Mouse (Mus musculus): ENCODE measurements around the gene Aph1a. TPM values are rescaled to one million over a fixed set of nuclear protein-coding genes. Genes with fewer than 3 reads are reported as not detected.

Gene Aph1a
- polyA plus RNA-seq, 1 experiment from 2014 or later: 32.6 TPM

- Histone ChIP-seq H3K27ac (peak overlapping the region; percentile 70), H3K9ac (replicated peaks) (peak overlapping the region; percentile 52; the same call in 1 of the 2 replicates), H3K4me3 (replicated peaks) (peak overlapping the region; percentile 90), H3K4me1 (replicated peaks) (peaks cover 31% of the 10 kb centered on the region), H3K27me3 (no peaks in the 10 kb centered on the region), H3K36me3 (peaks cover under 1% of the 10 kb centered on the region), H3K9me3 (no peaks in the 10 kb centered on the region), H3K4me2 (replicated peaks) (peak overlapping the region; percentile 58)
- ATAC-seq: no peak
- 76% methylated on average over 6 of the region's 6 CpGs for WGBS
Measured at GRCm38 (mm10) chr3:95928261-95928657, 34.5 kb downstream of the Aph1a start.

GRCm38 (mm10) chr3:95928658-95929503, 35.1 kb downstream of the Aph1a start, which contains the start of gene Anp32e:
Gene Anp32e (plus strand): TSS chr3:95929246.
- peak within 1 kb of the TSS; percentile 73 for H3K4me2 ChIP-seq (replicated peaks)
- no peaks in the 10 kb centered on the region for H3K27me3 ChIP-seq
- under 1% methylated on average over 49 of the region's 49 CpGs for WGBS
- peaks cover 7% of the 10 kb centered on the region for H3K36me3 ChIP-seq
- no peaks in the 10 kb centered on the region for H3K9me3 ChIP-seq
- peaks cover 32% of the 10 kb centered on the region for H3K4me1 ChIP-seq (replicated peaks)
- H3K4me3 ChIP-seq (replicated peaks): peak within 1 kb of the TSS; percentile 90
- peak within 1 kb of the TSS; percentile 83 for H3K27ac ChIP-seq
- peak; percentile 100 for ATAC-seq
- H3K9ac ChIP-seq (replicated peaks): peak within 1 kb of the TSS; percentile 89

- Histone ChIP-seq H3K36me3 (peaks cover 16% of the 10 kb centered on the region), H3K27me3 (no peaks in the 10 kb centered on the region), H3K4me3 (replicated peaks) (peak overlapping the region; percentile 90), H3K4me2 (replicated peaks) (peak overlapping the region; percentile 73), H3K4me1 (replicated peaks) (peaks cover 32% of the 10 kb centered on the region), H3K9ac (replicated peaks) (peak overlapping the region; percentile 89), H3K27ac (peak overlapping the region; percentile 83), H3K9me3 (no peaks in the 10 kb centered on the region)
- peak; percentile 4; the same call in 1 of the 2 replicates for ATAC-seq
- WGBS: under 1% methylated on average over 105 of the region's 105 CpGs
Measured at GRCm38 (mm10) chr3:95929581-95930470, 36.1 kb downstream of the Aph1a start.

- peaks cover 32% of the 10 kb centered on the region for H3K4me1 ChIP-seq (replicated peaks)
- peak overlapping the region; percentile 73 for H3K4me2 ChIP-seq (replicated peaks)
- no peak for ATAC-seq
- H3K36me3 ChIP-seq: peaks cover 22% of the 10 kb centered on the region
- H3K9ac ChIP-seq (replicated peaks): peak overlapping the region; percentile 89
- WGBS: 5% methylated on average over 5 of the region's 5 CpGs
- H3K27ac ChIP-seq: 0 out of 2 replicates have a peak overlapping the region, but pooled peaks have one; percentile 83
- H3K9me3 ChIP-seq: no peaks in the 10 kb centered on the region
- no peaks in the 10 kb centered on the region for H3K27me3 ChIP-seq
- peak overlapping the region; percentile 90 for H3K4me3 ChIP-seq (replicated peaks)
Measured at GRCm38 (mm10) chr3:95930471-95930789, 36.7 kb downstream of the Aph1a start.

- WGBS: 97% methylated on average over 1 of the region's 1 CpGs
- H3K36me3 ChIP-seq: peaks cover 27% of the 10 kb centered on the region
- H3K4me1 ChIP-seq (replicated peaks): peaks cover 32% of the 10 kb centered on the region
- H3K9me3 ChIP-seq: no peaks in the 10 kb centered on the region
- ATAC-seq: no peak
- H3K4me3 ChIP-seq (replicated peaks): no peak overlapping the region
- no peak overlapping the region for H3K9ac ChIP-seq (replicated peaks)
- H3K4me2 ChIP-seq (replicated peaks): peak overlapping the region; percentile 25; the same call in 1 of the 2 replicates
- no peaks in the 10 kb centered on the region for H3K27me3 ChIP-seq
- H3K27ac ChIP-seq: no peak overlapping the region
Measured at GRCm38 (mm10) chr3:95931471-95931870, 37.7 kb downstream of the Aph1a start.

- ATAC-seq: no peak
- Histone ChIP-seq H3K9ac (replicated peaks) (0 out of 2 replicates have a peak overlapping the region, but pooled peaks have one; percentile 4), H3K4me2 (replicated peaks) (no peak overlapping the region), H3K27me3 (no peaks in the 10 kb centered on the region), H3K36me3 (peaks cover 33% of the 10 kb centered on the region), H3K4me3 (replicated peaks) (no peak overlapping the region), H3K4me1 (replicated peaks) (peaks cover 32% of the 10 kb centered on the region), H3K27ac (no peak overlapping the region), H3K9me3 (no peaks in the 10 kb centered on the region)
- WGBS: 75% methylated on average over 1 of the region's 1 CpGs
Measured at GRCm38 (mm10) chr3:95932157-95932556, 38.4 kb downstream of the Aph1a start.

- Histone ChIP-seq H3K27ac (no peak overlapping the region), H3K4me1 (replicated peaks) (peaks cover 32% of the 10 kb centered on the region), H3K9ac (replicated peaks) (no peak overlapping the region), H3K4me2 (replicated peaks) (no peak overlapping the region), H3K36me3 (peaks cover 37% of the 10 kb centered on the region), H3K27me3 (no peaks in the 10 kb centered on the region), H3K4me3 (replicated peaks) (no peak overlapping the region), H3K9me3 (no peaks in the 10 kb centered on the region)
- 91% methylated on average over 7 of the region's 7 CpGs for WGBS
- ATAC-seq: no peak
Measured at GRCm38 (mm10) chr3:95932566-95932965, 38.8 kb downstream of the Aph1a start.

GRCm38 (mm10) chr3:95933111-95933750, 39.5 kb downstream of the Aph1a start:
- no peak overlapping the region for H3K27ac ChIP-seq
- H3K4me1 ChIP-seq (replicated peaks): peaks cover 32% of the 10 kb centered on the region
- H3K27me3 ChIP-seq: no peaks in the 10 kb centered on the region
- H3K9me3 ChIP-seq: no peaks in the 10 kb centered on the region
- H3K9ac ChIP-seq (replicated peaks): no peak overlapping the region
- ATAC-seq: no peak
- 93% methylated on average over 7 of the region's 7 CpGs for WGBS
- H3K36me3 ChIP-seq: peaks cover 43% of the 10 kb centered on the region
- H3K4me2 ChIP-seq (replicated peaks): no peak overlapping the region
- H3K4me3 ChIP-seq (replicated peaks): no peak overlapping the region

- H3K4me1 ChIP-seq (replicated peaks): peaks cover 29% of the 10 kb centered on the region
- no peak overlapping the region for H3K4me3 ChIP-seq (replicated peaks)
- H3K4me2 ChIP-seq (replicated peaks): no peak overlapping the region
- no peaks in the 10 kb centered on the region for H3K9me3 ChIP-seq
- no peaks in the 10 kb centered on the region for H3K27me3 ChIP-seq
- 93% methylated on average over 1 of the region's 1 CpGs for WGBS
- no peak overlapping the region for H3K9ac ChIP-seq (replicated peaks)
- no peak for ATAC-seq
- no peak overlapping the region for H3K27ac ChIP-seq
- peaks cover 56% of the 10 kb centered on the region for H3K36me3 ChIP-seq
Measured at GRCm38 (mm10) chr3:95934448-95934847, 40.7 kb downstream of the Aph1a start.

GRCm38 (mm10) chr3:95938217-95938616, 44.4 kb downstream of the Aph1a start:
- 96% methylated on average over 8 of the region's 8 CpGs for whole genome bisulfite sequencing
- no peak overlapping the region for H3K9ac ChIP-seq (replicated peaks)
- no peak for ATAC-seq
- H3K36me3 ChIP-seq: peaks cover 91% of the 10 kb centered on the region
- H3K4me3 ChIP-seq (replicated peaks): no peak overlapping the region
- no peak overlapping the region for H3K27ac ChIP-seq
- no peaks in the 10 kb centered on the region for H3K27me3 ChIP-seq
- 0 out of 2 replicates have a peak, but pooled peaks cover 1% of the 10 kb centered on the region for H3K4me1 ChIP-seq (replicated peaks)
- no peaks in the 10 kb centered on the region for H3K9me3 ChIP-seq
- H3K4me2 ChIP-seq (replicated peaks): no peak overlapping the region

- Histone ChIP-seq H3K27me3 (no peaks in the 10 kb centered on the region), H3K9me3 (no peaks in the 10 kb centered on the region), H3K4me2 (replicated peaks) (no peak overlapping the region), H3K4me3 (replicated peaks) (no peak overlapping the region), H3K4me1 (replicated peaks) (no peaks in the 10 kb centered on the region), H3K9ac (replicated peaks) (no peak overlapping the region), H3K27ac (no peak overlapping the region), H3K36me3 (peaks cover 88% of the 10 kb centered on the region)
- no peak for ATAC-seq
- 94% methylated on average over 15 of the region's 15 CpGs for WGBS
Measured at GRCm38 (mm10) chr3:95938835-95939234, 45.1 kb downstream of the Aph1a start.
